Mouse (Mus musculus) MEL (cell line): ENCODE measurements at regions not wholly inside any gene's neighbourhood (a gene's known extent, or its start where the extent isn't known, plus 50 kb on each side); places are given as distances from the start of the nearest gene placed in this dataset.

Source experiments
- DNase-seq: peaks from one replicate; pipeline ENCODE4 v3.0.0; 2011; ENCODE audit warnings: low read depth, low spot score
- H3K27ac ChIP-seq: 2 replicates; pipeline ENCODE4 v1.5.1; 2012; ENCODE audit warnings: low read depth, mild to moderate bottlenecking, control low read depth, low read length, moderate library complexity; ENCODE audit not compliant: control insufficient read depth
- H3K27me3 ChIP-seq, 2 experiments: fragments of 150-350 bp in 1 of 2; sonication (generic) in 1 of 2; 2 replicates each; pipeline ENCODE4 v1.6.1; 2012; ENCODE audit warnings: low read length in 2 of 2, mild to moderate bottlenecking in 2 of 2, improper control_type of control experiment in 1 of 2, moderate library complexity in 1 of 2; ENCODE audit not compliant: insufficient read depth in 2 of 2, control insufficient read depth in 1 of 2
- H3K36me3 ChIP-seq, 2 experiments: 2 replicates each; pipeline ENCODE4 v1.6.1; 2012 to 2014; ENCODE audit warnings: low read length in 2 of 2, improper control_type of control experiment in 1 of 2, inconsistent platforms in 1 of 2, mild to moderate bottlenecking in 1 of 2; ENCODE audit not compliant: insufficient read depth in 2 of 2, control insufficient read depth in 1 of 2
- H3K4me1 ChIP-seq, 2 experiments: fragments of 150-350 bp in 1 of 2; sonication (generic) in 1 of 2; 2 replicates each; pipeline ENCODE4 v1.6.1; 2012; ENCODE audit warnings: low read length in 2 of 2, improper control_type of control experiment in 1 of 2, mild to moderate bottlenecking in 1 of 2; ENCODE audit not compliant: insufficient read depth in 2 of 2, control insufficient read depth in 1 of 2
- H3K4me3 ChIP-seq, 2 experiments: fragments of 150-350 bp in 1 of 2; sonication (generic) in 1 of 2; 2 replicates each; pipeline ENCODE4 v1.5.1; 2012; ENCODE audit warnings: low read depth in 2 of 2, low read length in 2 of 2, mild to moderate bottlenecking in 2 of 2, moderate library complexity in 2 of 2, control low read depth in 1 of 2, improper control_type of control experiment in 1 of 2; ENCODE audit not compliant: control insufficient read depth in 1 of 2, insufficient read depth in 1 of 2
- H3K79me2 ChIP-seq: 2 replicates; pipeline ENCODE4 v1.6.1; 2012; ENCODE audit warnings: mild to moderate bottlenecking, low read length, moderate library complexity; ENCODE audit not compliant: control insufficient read depth, poor library complexity, insufficient read depth
- H3K9ac ChIP-seq: 2 replicates; pipeline ENCODE4 v1.6.1; 2012; ENCODE audit warnings: low read depth, mild to moderate bottlenecking, control low read depth, low read length, moderate library complexity; ENCODE audit not compliant: control insufficient read depth, poor library complexity, severe bottlenecking
- H3K9me3 ChIP-seq: fragments of 150-350 bp; sonication (generic); replicated peaks from 2 replicates; pipeline ENCODE4 v1.6.1; 2012; ENCODE audit warnings: mild to moderate bottlenecking, low read length, improper control_type of control experiment, moderate library complexity; ENCODE audit not compliant: insufficient read depth
- BHLHE40 ChIP-seq: IDR thresholded peaks from 2 replicates; pipeline ENCODE4 v1.6.1; 2012; ENCODE audit warnings: low read depth, mild to moderate bottlenecking, inconsistent platforms, low read length, improper control_type of control experiment, borderline replicate concordance
- CHD1 ChIP-seq: IDR thresholded peaks from 2 replicates; pipeline ENCODE4 v1.6.1; 2012; ENCODE audit warnings: low read depth, mild to moderate bottlenecking, inconsistent platforms, low read length, improper control_type of control experiment
- CHD2 ChIP-seq: IDR thresholded peaks from 2 replicates; pipeline ENCODE4 v1.6.1; 2011; ENCODE audit warnings: low read length, improper control_type of control experiment
- CTCF ChIP-seq, 3 experiments: IDR thresholded peaks in 2 of 3; conservative IDR thresholded peaks in 1 of 3; 2 replicates each; pipeline ENCODE4 v1.5.1; 2011 to 2012; ENCODE audit warnings: low read length in 3 of 3, low read depth in 2 of 3, mild to moderate bottlenecking in 2 of 3, improper control_type of control experiment in 1 of 3, inconsistent platforms in 1 of 3, mixed read lengths in 1 of 3, moderate library complexity in 1 of 3; ENCODE audit not compliant: control insufficient read depth in 1 of 3, insufficient read depth in 1 of 3, poor library complexity in 1 of 3, severe bottlenecking in 1 of 3
- GABPA ChIP-seq: IDR thresholded peaks from 2 replicates; pipeline ENCODE4 v1.6.1; 2012; ENCODE audit warnings: low read depth, mild to moderate bottlenecking, inconsistent platforms, low read length, improper control_type of control experiment, moderate library complexity
- HCFC1 ChIP-seq: IDR thresholded peaks from 2 replicates; pipeline ENCODE4 v1.6.1; 2012; ENCODE audit warnings: low read depth, mild to moderate bottlenecking, inconsistent platforms, low read length, improper control_type of control experiment, moderate library complexity
- JUND ChIP-seq: IDR thresholded peaks from 2 replicates; pipeline ENCODE4 v1.6.1; 2011; ENCODE audit warnings: low read depth, mild to moderate bottlenecking, improper control_type of control experiment, low read length
- MAX ChIP-seq: IDR thresholded peaks from 2 replicates; pipeline ENCODE4 v1.6.1; 2011; ENCODE audit warnings: low read length, improper control_type of control experiment
- MAZ ChIP-seq: IDR thresholded peaks from 2 replicates; pipeline ENCODE4 v1.6.1; 2012; ENCODE audit warnings: low read depth, mild to moderate bottlenecking, inconsistent platforms, low read length, improper control_type of control experiment
- MXI1 ChIP-seq: IDR thresholded peaks from 2 replicates; pipeline ENCODE4 v1.6.1; 2011; ENCODE audit warnings: mild to moderate bottlenecking, low read depth, low read length, improper control_type of control experiment
- MYB ChIP-seq: IDR thresholded peaks from 2 replicates; pipeline ENCODE4 v1.6.1; 2011; ENCODE audit warnings: mild to moderate bottlenecking, low read depth, low read length, improper control_type of control experiment
- NELFE ChIP-seq: IDR thresholded peaks from 2 replicates; pipeline ENCODE4 v1.6.1; 2011; ENCODE audit warnings: low read depth, low read length, improper control_type of control experiment
- POLR2A ChIP-seq, 2 experiments: IDR thresholded peaks; 2 replicates each; pipeline ENCODE4 v1.6.1; 2011 to 2012; ENCODE audit warnings: low read length in 2 of 2, mild to moderate bottlenecking in 2 of 2, control low read depth in 1 of 2, improper control_type of control experiment in 1 of 2, low read depth in 1 of 2, moderate library complexity in 1 of 2; ENCODE audit not compliant: control insufficient read depth in 1 of 2, insufficient read depth in 1 of 2, poor library complexity in 1 of 2
- POLR2AphosphoS2 ChIP-seq: IDR thresholded peaks from 2 replicates; pipeline ENCODE4 v1.6.1; 2011; ENCODE audit warnings: low read length, improper control_type of control experiment
- POLR2AphosphoS5 ChIP-seq: IDR thresholded peaks from 2 replicates; pipeline ENCODE4 v1.6.1; 2012; ENCODE audit warnings: low read depth, borderline replicate concordance, mild to moderate bottlenecking, inconsistent platforms, low read length, moderate library complexity, mixed read lengths
- RAD21 ChIP-seq: IDR thresholded peaks from 2 replicates; pipeline ENCODE4 v1.6.1; 2011; ENCODE audit warnings: mild to moderate bottlenecking, low read depth, low read length, improper control_type of control experiment
- RCOR1 ChIP-seq: IDR thresholded peaks from 2 replicates; pipeline ENCODE4 v1.6.1; 2012; ENCODE audit warnings: low read depth, mild to moderate bottlenecking, inconsistent platforms, low read length, improper control_type of control experiment
- SMC3 ChIP-seq: IDR thresholded peaks from 2 replicates; pipeline ENCODE4 v1.6.1; 2011; ENCODE audit warnings: low read depth, low read length, improper control_type of control experiment
- TAL1 ChIP-seq: IDR thresholded peaks from 2 replicates; pipeline ENCODE4 v1.6.1; 2012; ENCODE audit warnings: mild to moderate bottlenecking, inconsistent platforms, low read length, moderate library complexity, mixed read lengths
- TBP ChIP-seq: IDR thresholded peaks from 2 replicates; pipeline ENCODE4 v1.8.0; 2011; ENCODE audit warnings: low read depth, low read length, improper control_type of control experiment
- UBTF ChIP-seq: IDR thresholded peaks from 2 replicates; pipeline ENCODE4 v1.6.1; 2012; ENCODE audit warnings: low read depth, mild to moderate bottlenecking, inconsistent platforms, low read length, improper control_type of control experiment, moderate library complexity, borderline replicate concordance; ENCODE audit not compliant: insufficient read depth
- USF1 ChIP-seq: IDR thresholded peaks from 2 replicates; pipeline ENCODE4 v1.6.1; 2014; ENCODE audit warnings: low read depth, mild to moderate bottlenecking, inconsistent platforms, low read length, improper control_type of control experiment, moderate library complexity
- ZC3H11A ChIP-seq: IDR thresholded peaks from 2 replicates; pipeline ENCODE4 v1.6.1; 2012; ENCODE audit warnings: low read depth, mild to moderate bottlenecking, inconsistent platforms, low read length, improper control_type of control experiment
- ZMIZ1 ChIP-seq: IDR thresholded peaks from 2 replicates; pipeline ENCODE4 v1.6.1; 2012; ENCODE audit warnings: low read depth, mild to moderate bottlenecking, inconsistent platforms, low read length, improper control_type of control experiment, moderate library complexity

- Histone ChIP-seq H3K4me3 (no peak overlapping the region), H3K9me3 (no peaks in the 10 kb centered on the region), H3K36me3 (no peaks in the 10 kb centered on the region), H3K9ac (no peak overlapping the region), H3K79me2 (no peaks in the 10 kb centered on the region), H3K4me1 (no peaks in the 10 kb centered on the region), H3K27ac (no peak overlapping the region), H3K27me3 (no peaks in the 10 kb centered on the region; a peak in 1 of 4 replicates)
- DNase-seq: no peak
- no peak for TF ChIP-seq MXI1
- no peak for TF ChIP-seq HCFC1
- TF ChIP-seq ZMIZ1: no peak
- TF ChIP-seq USF1: no peak
Measured at GRCm38 (mm10) chr11:44013841-44014240, 112.8 kb upstream of the Adra1b start.

- H3K36me3 ChIP-seq: no peaks in the 10 kb centered on the region
- no peaks in the 10 kb centered on the region for H3K79me2 ChIP-seq
- H3K9me3 ChIP-seq: no peaks in the 10 kb centered on the region
- H3K9ac ChIP-seq: no peak overlapping the region
- no peaks in the 10 kb centered on the region for H3K27me3 ChIP-seq
- DNase-seq: no peak
- no peak overlapping the region for H3K27ac ChIP-seq
- no peak overlapping the region for H3K4me3 ChIP-seq
- H3K4me1 ChIP-seq: no peaks in the 10 kb centered on the region
- no peak for TF ChIP-seq MYB
- no peak for TF ChIP-seq POLR2A (IDR thresholded peaks at IDR 0.05; ENCODE audit: control insufficient read depth in 1 of 2, insufficient read depth in 1 of 2, low read depth in 1 of 2, low read length in 2 of 2, poor library complexity in 1 of 2)
- TF ChIP-seq ZMIZ1: no peak
- no peak for TF ChIP-seq POLR2AphosphoS5
- TF ChIP-seq USF1: no peak
- TF ChIP-seq GABPA: no peak
- no peak for TF ChIP-seq RAD21
- no peak for TF ChIP-seq TBP
- TF ChIP-seq POLR2AphosphoS2: no peak
- TF ChIP-seq MAX: no peak
- TF ChIP-seq RCOR1: no peak
Measured at GRCm38 (mm10) chr11:44021638-44022037, 120.6 kb upstream of the Adra1b start.

- Histone ChIP-seq H3K9ac (no peak overlapping the region), H3K27me3 (no peaks in the 10 kb centered on the region), H3K4me1 (no peaks in the 10 kb centered on the region), H3K9me3 (no peaks in the 10 kb centered on the region), H3K4me3 (no peak overlapping the region), H3K79me2 (no peaks in the 10 kb centered on the region), H3K27ac (no peak overlapping the region), H3K36me3 (no peaks in the 10 kb centered on the region)
- no peak for DNase-seq
- TF ChIP-seq UBTF (no peak), HCFC1 (no peak), CHD2 (no peak), BHLHE40 (no peak), CHD1 (no peak), ZC3H11A (no peak), JUND (no peak), MAZ (no peak), TAL1 (no peak), CTCF (IDR thresholded peaks at IDR 0.05 in 2 of 3, conservative IDR thresholded peaks at IDR 0.05 in 1 of 3; ENCODE audit: control insufficient read depth in 1 of 3, insufficient read depth in 1 of 3, low read depth in 2 of 3, low read length in 3 of 3, poor library complexity in 1 of 3, severe bottlenecking in 1 of 3) (no peak), ZMIZ1 (no peak), SMC3 (no peak), GABPA (no peak), MXI1 (no peak), NELFE (no peak)
Measured at GRCm38 (mm10) chr11:44027046-44027445, 126.0 kb upstream of the Adra1b start.
